Mouse (Mus musculus): Measurements from ENCODE around the gene Gbgt1. TPM values are rescaled to one million over a fixed set of nuclear protein-coding genes. Genes with fewer than 3 reads are reported as not detected.
A peak's percentile ranks its signal among the peaks of the same experiment; 100 is the strongest.
"Not testable (repeated sequence)": the region's sequence is repeated elsewhere in the genome, so short reads cannot be mapped to it uniquely, and the experiment has no call there.

Gene Gbgt1
- polyA plus RNA-seq, 1 experiment from 2014 or later, result 1.7 TPM

DNA sequence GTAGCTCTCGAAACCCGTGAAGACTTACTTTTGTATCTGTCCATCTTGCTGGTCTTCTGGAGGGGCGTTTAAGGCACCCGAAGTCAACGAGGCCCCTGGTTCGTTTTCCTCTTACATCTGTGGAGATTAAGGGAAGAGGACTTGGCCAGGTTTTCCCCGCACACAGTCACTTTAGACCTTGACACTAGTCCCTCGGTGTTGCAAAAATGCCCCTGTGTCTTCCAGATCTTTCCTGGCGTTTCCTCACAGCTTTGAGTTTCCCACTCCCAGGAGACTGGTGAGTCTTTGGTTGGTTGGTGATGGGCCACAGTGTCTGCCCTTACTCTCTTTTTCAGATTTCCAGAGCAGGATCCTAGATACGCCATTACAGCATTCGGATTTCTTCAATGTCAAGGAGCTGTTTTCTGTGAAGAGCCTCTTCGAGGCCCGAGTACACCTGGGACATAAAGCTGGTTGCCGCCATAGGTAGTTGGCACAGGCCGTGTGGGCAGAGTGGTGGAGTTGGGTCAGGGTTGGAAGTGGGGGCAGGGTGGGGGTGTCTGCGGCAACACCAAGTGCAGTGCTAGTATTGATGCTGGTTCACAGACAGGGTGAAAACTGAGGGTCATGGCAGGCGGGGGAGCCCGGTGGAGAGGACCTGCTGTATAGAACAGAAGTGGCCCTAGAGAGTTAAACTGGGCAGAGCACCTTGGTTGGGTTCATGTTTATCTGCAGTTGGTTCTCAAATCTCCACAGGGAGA lies 28.0 kb upstream of the Gbgt1 start:
- Histone ChIP-seq H3K4me1 (ENCODE audit: control insufficient read depth, insufficient read depth, low read depth, low read length) (peaks cover 14% of the 10 kb centered on the region), H3K9me3 (ENCODE audit: control insufficient read depth, low read length) (peaks cover 6% of the 10 kb centered on the region), H3K36me3 (ENCODE audit: control insufficient read depth, insufficient read depth, low read length) (peaks cover 29% of the 10 kb centered on the region), H3K9ac (ENCODE audit: low read depth, low read length) (peak overlapping the region; percentile 93), H3K4me3 (ENCODE audit: low read length) (peak overlapping the region; percentile 98), H3K27ac (ENCODE audit: low read depth, low read length) (no peak overlapping the region), H3K4me2 (ENCODE audit: low read length) (peak overlapping the region; percentile 91), H3K27me3 (replicated peaks; ENCODE audit: control insufficient read depth, insufficient read depth, low read length) (no peaks in the 10 kb centered on the region)
- 57% methylated on average over 18 of the region's 18 CpGs for WGBS
- no peak for ATAC-seq

DNA sequence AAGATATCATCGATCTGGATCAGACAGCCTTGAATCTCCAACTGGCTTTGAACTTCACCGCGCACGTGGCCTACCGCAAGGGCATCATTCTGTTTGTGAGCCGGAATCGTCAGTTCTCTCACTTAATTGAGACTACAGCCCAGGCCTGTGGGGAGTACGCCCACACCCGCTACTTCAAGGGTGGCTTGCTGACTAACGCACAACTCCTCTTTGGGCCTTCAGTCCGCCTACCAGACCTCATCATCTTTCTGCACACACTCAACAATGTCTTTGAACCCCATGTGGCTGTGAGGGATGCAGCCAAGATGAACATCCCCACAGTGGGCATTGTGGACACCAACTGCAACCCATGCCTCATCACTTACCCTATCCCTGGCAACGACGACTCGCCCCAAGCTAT lies 27.2 kb upstream of the Gbgt1 start:
- H3K9me3 ChIP-seq (ENCODE audit: control insufficient read depth, low read length), result peaks cover 6% of the 10 kb centered on the region
- 98% methylated on average over 14 of the region's 14 CpGs for WGBS
- no peak overlapping the region for H3K4me2 ChIP-seq (ENCODE audit: low read length)
- H3K9ac ChIP-seq (ENCODE audit: low read depth, low read length), result no peak overlapping the region
- H3K27ac ChIP-seq (ENCODE audit: low read depth, low read length), result no peak overlapping the region
- peaks cover 14% of the 10 kb centered on the region for H3K4me1 ChIP-seq (ENCODE audit: control insufficient read depth, insufficient read depth, low read depth, low read length)
- ATAC-seq, result no peak
- no peak overlapping the region for H3K4me3 ChIP-seq (ENCODE audit: low read length)
- H3K36me3 ChIP-seq (ENCODE audit: control insufficient read depth, insufficient read depth, low read length), result peaks cover 29% of the 10 kb centered on the region
- H3K27me3 ChIP-seq (replicated peaks; ENCODE audit: control insufficient read depth, insufficient read depth, low read length), result no peaks in the 10 kb centered on the region

DNA sequence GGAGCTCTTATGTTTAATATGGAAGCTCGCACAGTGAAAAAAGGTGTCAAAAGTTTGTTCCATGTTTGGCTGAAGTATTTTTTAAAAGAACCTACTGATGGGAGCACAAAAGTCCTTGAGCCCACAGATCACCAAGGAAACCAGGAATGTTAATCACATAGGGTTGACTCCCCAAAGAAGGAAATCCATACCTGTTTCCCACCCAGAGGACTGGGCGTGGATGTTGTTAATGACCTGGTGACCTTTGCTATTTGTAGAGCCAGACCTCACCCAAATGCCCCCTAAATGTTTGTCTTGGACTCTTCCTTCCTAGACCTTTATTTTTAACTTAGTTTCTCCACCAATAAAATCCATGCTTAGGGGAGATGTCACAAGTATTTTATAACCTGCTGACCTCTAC lies 26.1 kb upstream of the Gbgt1 start:
- no peak for ATAC-seq
- Histone ChIP-seq H3K9me3 (ENCODE audit: control insufficient read depth, low read length) (peaks cover 6% of the 10 kb centered on the region), H3K27ac (ENCODE audit: low read depth, low read length) (no peak overlapping the region), H3K36me3 (ENCODE audit: control insufficient read depth, insufficient read depth, low read length) (peaks cover 29% of the 10 kb centered on the region), H3K27me3 (replicated peaks; ENCODE audit: control insufficient read depth, insufficient read depth, low read length) (no peaks in the 10 kb centered on the region), H3K9ac (ENCODE audit: low read depth, low read length) (no peak overlapping the region), H3K4me2 (ENCODE audit: low read length) (no peak overlapping the region), H3K4me1 (ENCODE audit: control insufficient read depth, insufficient read depth, low read depth, low read length) (peaks cover 14% of the 10 kb centered on the region), H3K4me3 (ENCODE audit: low read length) (no peak overlapping the region)
- 98% methylated on average over 2 of the region's 2 CpGs for WGBS

- H3K27ac ChIP-seq (ENCODE audit: low read depth, low read length); ATAC-seq: not testable (repeated sequence)
These were observed 24.7 kb upstream of the Gbgt1 start for GRCm38 (mm10) chr2:28472011-28472410.

GRCm38 (mm10) chr2:28477993-28478392 lies 18.7 kb upstream of the Gbgt1 start:
- H3K9me3 ChIP-seq (ENCODE audit: control insufficient read depth, low read length); ATAC-seq; H3K9ac ChIP-seq (ENCODE audit: low read depth, low read length); H3K36me3 ChIP-seq (ENCODE audit: control insufficient read depth, insufficient read depth, low read length); H3K4me1 ChIP-seq (ENCODE audit: control insufficient read depth, insufficient read depth, low read depth, low read length); H3K27ac ChIP-seq (ENCODE audit: low read depth, low read length); H3K27me3 ChIP-seq (replicated peaks; ENCODE audit: control insufficient read depth, insufficient read depth, low read length); H3K4me2 ChIP-seq (ENCODE audit: low read length); H3K4me3 ChIP-seq (ENCODE audit: low read length): not testable (repeated sequence)
- 91% methylated on average over 5 of the region's 5 CpGs for WGBS

More at GRCm38 (mm10) chr2:28472011-28472410, 24.7 kb upstream of the Gbgt1 start:
- 96% methylated on average over 8 of the region's 8 CpGs for WGBS
- not testable (repeated sequence) for H3K4me3 ChIP-seq (ENCODE audit: low read length); H3K9me3 ChIP-seq (ENCODE audit: control insufficient read depth, low read length); H3K9ac ChIP-seq (ENCODE audit: low read depth, low read length); H3K4me1 ChIP-seq (ENCODE audit: control insufficient read depth, insufficient read depth, low read depth, low read length); H3K4me2 ChIP-seq (ENCODE audit: low read length); H3K27me3 ChIP-seq (replicated peaks; ENCODE audit: control insufficient read depth, insufficient read depth, low read length)
- peaks cover 29% of the 10 kb centered on the region for H3K36me3 ChIP-seq (ENCODE audit: control insufficient read depth, insufficient read depth, low read length)

DNA sequence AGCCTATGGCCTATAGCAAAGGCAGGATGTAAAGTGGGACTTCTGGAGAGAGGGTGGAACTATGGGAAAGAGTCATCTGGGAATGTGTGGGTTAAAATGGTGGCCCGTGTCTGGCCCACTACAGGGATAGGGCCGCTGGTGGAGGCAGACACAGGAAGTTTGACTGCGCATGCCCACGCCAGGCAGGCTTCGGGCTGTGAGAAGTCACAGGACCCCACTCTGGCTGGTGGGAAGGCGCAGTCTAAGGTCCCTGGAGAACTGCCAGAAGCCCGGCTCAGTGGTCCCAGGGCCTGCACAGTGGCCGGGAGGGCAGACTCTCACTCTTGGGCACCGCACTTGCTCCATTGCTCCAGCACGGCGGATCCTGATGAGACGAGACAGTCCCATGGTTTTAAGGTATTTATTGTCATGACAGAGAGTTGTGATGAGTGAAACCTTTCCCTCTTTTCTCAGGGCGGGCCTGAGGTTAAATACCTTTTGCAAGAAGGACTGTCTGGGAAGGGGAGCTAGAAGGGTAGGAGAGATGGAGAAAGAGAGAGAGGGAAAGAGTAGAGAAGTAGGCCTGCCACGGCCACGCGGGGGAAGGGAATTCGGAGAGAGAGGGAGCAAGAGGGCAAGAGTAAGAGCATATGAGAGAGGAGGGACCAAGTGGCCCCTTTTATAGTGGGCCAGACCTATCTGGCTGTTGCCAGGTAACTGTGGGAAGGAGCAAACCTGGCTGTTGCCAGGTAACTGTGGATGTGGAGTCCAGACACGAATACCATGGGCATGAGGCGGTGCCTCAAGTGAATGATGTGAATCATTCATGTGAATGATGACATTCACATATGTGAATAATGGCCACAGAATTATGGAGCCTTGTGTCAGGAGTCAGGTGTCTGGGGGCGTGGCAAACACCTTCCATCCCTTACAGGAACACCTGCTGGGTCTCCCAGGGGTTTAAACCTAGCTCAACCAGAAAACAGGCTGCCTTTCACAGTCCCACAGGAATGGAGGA lies 17.2 kb upstream of the Gbgt1 start:
- ATAC-seq, result no peak
- Histone ChIP-seq H3K9me3 (ENCODE audit: control insufficient read depth, low read length) (no peaks in the 10 kb centered on the region), H3K4me3 (ENCODE audit: low read length) (no peak overlapping the region), H3K27ac (ENCODE audit: low read depth, low read length) (no peak overlapping the region), H3K4me2 (ENCODE audit: low read length) (no peak overlapping the region), H3K36me3 (ENCODE audit: control insufficient read depth, insufficient read depth, low read length) (no peaks in the 10 kb centered on the region), H3K4me1 (ENCODE audit: control insufficient read depth, insufficient read depth, low read depth, low read length) (no peaks in the 10 kb centered on the region), H3K27me3 (replicated peaks; ENCODE audit: control insufficient read depth, insufficient read depth, low read length) (no peaks in the 10 kb centered on the region), H3K9ac (ENCODE audit: low read depth, low read length) (no peak overlapping the region)
- WGBS, result 78% methylated on average over 20 of the region's 20 CpGs

DNA sequence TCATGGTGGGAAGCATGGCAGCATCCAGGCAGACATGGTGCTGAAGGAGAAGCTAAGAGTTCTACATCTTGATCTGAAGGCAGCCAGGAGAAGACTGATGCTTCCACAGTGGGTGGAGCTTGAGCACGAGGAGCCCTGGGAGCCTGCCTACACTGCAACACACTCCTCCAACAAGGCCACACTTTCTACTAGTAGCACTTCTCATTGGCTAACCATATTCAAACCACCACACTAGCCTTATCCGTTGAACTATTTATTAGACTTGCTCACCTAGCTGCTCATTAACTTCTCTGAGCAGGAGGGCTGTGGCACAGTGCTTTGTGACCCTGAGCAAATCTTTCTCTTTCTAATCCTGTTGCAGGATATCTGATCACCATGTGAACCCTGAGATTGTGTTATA lies 12.8 kb upstream of the Gbgt1 start:
- no peaks in the 10 kb centered on the region for H3K4me1 ChIP-seq (ENCODE audit: control insufficient read depth, insufficient read depth, low read depth, low read length)
- H3K9ac ChIP-seq (ENCODE audit: low read depth, low read length), result no peak overlapping the region
- H3K4me3 ChIP-seq (ENCODE audit: low read length), result no peak overlapping the region
- no peak overlapping the region for H3K27ac ChIP-seq (ENCODE audit: low read depth, low read length)
- H3K9me3 ChIP-seq (ENCODE audit: control insufficient read depth, low read length), result no peaks in the 10 kb centered on the region
- no peaks in the 10 kb centered on the region for H3K27me3 ChIP-seq (replicated peaks; ENCODE audit: control insufficient read depth, insufficient read depth, low read length)
- no peak for ATAC-seq
- 87% methylated on average over 2 of the region's 2 CpGs for WGBS
- H3K4me2 ChIP-seq (ENCODE audit: low read length), result no peak overlapping the region
- H3K36me3 ChIP-seq (ENCODE audit: control insufficient read depth, insufficient read depth, low read length), result no peaks in the 10 kb centered on the region

DNA sequence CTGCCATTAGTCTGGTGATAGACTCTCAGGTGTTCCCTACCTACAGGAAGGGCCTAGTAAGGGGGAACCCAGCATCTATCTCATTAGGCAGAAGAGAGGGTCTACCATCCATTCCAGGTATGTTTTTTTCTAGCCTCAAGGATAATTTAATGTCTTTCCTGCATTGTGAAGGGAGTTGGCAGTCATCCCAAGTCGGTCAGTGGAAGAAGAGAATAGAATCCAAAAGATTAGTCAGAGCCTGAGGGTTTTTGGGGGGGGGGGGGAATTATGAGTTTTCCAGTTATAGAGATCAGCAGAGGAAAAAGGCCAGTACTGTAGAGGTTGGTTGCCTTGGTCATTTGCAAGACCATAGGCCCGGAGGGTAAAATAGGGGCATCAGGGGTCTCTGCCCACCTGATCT lies 2.2 kb upstream of the Gbgt1 start:
- no peaks in the 10 kb centered on the region for H3K27me3 ChIP-seq (replicated peaks; ENCODE audit: control insufficient read depth, insufficient read depth, low read length)
- ATAC-seq, result no peak
- H3K27ac ChIP-seq (ENCODE audit: low read depth, low read length), result no peak overlapping the region
- H3K4me1 ChIP-seq (ENCODE audit: control insufficient read depth, insufficient read depth, low read depth, low read length), result no peaks in the 10 kb centered on the region
- H3K4me3 ChIP-seq (ENCODE audit: low read length), result no peak overlapping the region
- H3K9ac ChIP-seq (ENCODE audit: low read depth, low read length), result no peak overlapping the region
- no peaks in the 10 kb centered on the region for H3K9me3 ChIP-seq (ENCODE audit: control insufficient read depth, low read length)
- WGBS, result 76% methylated on average over 2 of the region's 2 CpGs
- H3K4me2 ChIP-seq (ENCODE audit: low read length), result no peak overlapping the region
- no peaks in the 10 kb centered on the region for H3K36me3 ChIP-seq (ENCODE audit: control insufficient read depth, insufficient read depth, low read length)

- Histone ChIP-seq H3K27ac (ENCODE audit: low read depth, low read length) (no peak overlapping the region), H3K27me3 (replicated peaks; ENCODE audit: control insufficient read depth, insufficient read depth, low read length) (no peaks in the 10 kb centered on the region), H3K36me3 (ENCODE audit: control insufficient read depth, insufficient read depth, low read length) (no peaks in the 10 kb centered on the region), H3K4me1 (ENCODE audit: control insufficient read depth, insufficient read depth, low read depth, low read length) (no peaks in the 10 kb centered on the region), H3K4me3 (ENCODE audit: low read length) (no peak overlapping the region), H3K9me3 (ENCODE audit: control insufficient read depth, low read length) (no peaks in the 10 kb centered on the region), H3K4me2 (ENCODE audit: low read length) (no peak overlapping the region), H3K9ac (ENCODE audit: low read depth, low read length) (no peak overlapping the region)
- no peak for ATAC-seq
- WGBS, result 88% methylated on average over 14 of the region's 14 CpGs
These were observed 1.4 kb upstream of the Gbgt1 start for GRCm38 (mm10) chr2:28495207-28495756.

Data from hindbrain, embryonic 16.5 days (tissue).